Mouse (Mus musculus): ENCODE data around the gene Gm21992.

Gm21992 gene

GRCm38 (mm10) chr19:4811063-4811908 is at the start of gene Gm21992, which contains the start of gene Rbm14:
Gm21992 (minus strand) TSS chr19:4811612.
Rbm14 (minus strand) TSS chr19:4811634.
- peak; percentile 98 for DNase-seq (ENCODE audit: low read depth, low spot score)

GRCm38 (mm10) chr19:4859081-4859480 is 47.7 kb upstream of the Gm21992 start:
- no peak for DNase-seq (ENCODE audit: low read depth, low spot score)

- DNase-seq (ENCODE audit: low read depth, low spot score), result no peak
Observed at GRCm38 (mm10) chr19:4855951-4856350, 44.5 kb upstream of the Gm21992 start.

- no peak for DNase-seq (ENCODE audit: low read depth, low spot score)
Observed at GRCm38 (mm10) chr19:4855470-4855820, 44.0 kb upstream of the Gm21992 start.

GRCm38 (mm10) chr19:4854552-4855469 is 43.4 kb upstream of the Gm21992 start, which contains the start of gene Ctsf:
Ctsf (plus strand) TSS chr19:4855130.
- DNase-seq (ENCODE audit: low read depth, low spot score), result peak; percentile 91

GRCm38 (mm10) chr19:4850281-4850680 is 38.9 kb upstream of the Gm21992 start:
- no peak for DNase-seq (ENCODE audit: low read depth, low spot score)

GRCm38 (mm10) chr19:4849800-4850199 is 38.4 kb upstream of the Gm21992 start:
- no peak for DNase-seq (ENCODE audit: low read depth, low spot score)

- DNase-seq (ENCODE audit: low read depth, low spot score), result no peak
Observed at GRCm38 (mm10) chr19:4847490-4847889, 36.1 kb upstream of the Gm21992 start.

GRCm38 (mm10) chr19:4845846-4846245 is 34.4 kb upstream of the Gm21992 start:
- DNase-seq (ENCODE audit: low read depth, low spot score), result no peak

- DNase-seq (ENCODE audit: low read depth, low spot score), result no peak
Observed at GRCm38 (mm10) chr19:4842611-4843010, 31.2 kb upstream of the Gm21992 start.

- DNase-seq (ENCODE audit: low read depth, low spot score), result no peak
Observed at GRCm38 (mm10) chr19:4840848-4841247, 29.4 kb upstream of the Gm21992 start.

GRCm38 (mm10) chr19:4839149-4839548 is 27.7 kb upstream of the Gm21992 start, which contains the start of the genes Ccs and Ccdc87:
Ccs (minus strand) TSS chr19:4839332.
Ccdc87 (plus strand) TSS chr19:4839366.
- DNase-seq (ENCODE audit: low read depth, low spot score), result peak; percentile 96

- no peak for DNase-seq (ENCODE audit: low read depth, low spot score)
Observed at GRCm38 (mm10) chr19:4838526-4839140, 27.2 kb upstream of the Gm21992 start.

GRCm38 (mm10) chr19:4837049-4837448 is 25.6 kb upstream of the Gm21992 start:
- DNase-seq (ENCODE audit: low read depth, low spot score), result no peak

- no peak for DNase-seq (ENCODE audit: low read depth, low spot score)
Observed at GRCm38 (mm10) chr19:4836096-4836495, 24.7 kb upstream of the Gm21992 start.

- DNase-seq (ENCODE audit: low read depth, low spot score), result peak; percentile 79
Observed at GRCm38 (mm10) chr19:4833977-4834376, 22.6 kb upstream of the Gm21992 start.

GRCm38 (mm10) chr19:4829156-4829555 is 17.7 kb upstream of the Gm21992 start:
- DNase-seq (ENCODE audit: low read depth, low spot score), result peak; percentile 77

- no peak for DNase-seq (ENCODE audit: low read depth, low spot score)
Observed at GRCm38 (mm10) chr19:4828444-4829114, 17.2 kb upstream of the Gm21992 start.

GRCm38 (mm10) chr19:4820678-4821303 is 9.4 kb upstream of the Gm21992 start:
- DNase-seq (ENCODE audit: low read depth, low spot score), result peak; percentile 90

- no peak for DNase-seq (ENCODE audit: low read depth, low spot score)
Observed at GRCm38 (mm10) chr19:4817182-4817835, 5.9 kb upstream of the Gm21992 start.

Data from skeletal muscle tissue, adult 2 months (tissue).